Mouse (Mus musculus) embryonic facial prominence, embryonic 11.5 days (tissue): ENCODE data around the gene Myoz1. TPM values are rescaled to one million over a fixed set of nuclear protein-coding genes. Genes with fewer than 3 reads are reported as not detected.

Source experiments
- ATAC-seq: fragments of 200-750 bp; cut with Nextera tagmentation; replicated peaks from 2 replicates; pipeline ENCODE4 v1.8.0; 2017; ENCODE audit warnings: low read depth; ENCODE audit not compliant: insufficient number of reproducible peaks, low FRiP score, low TSS enrichment
- DNase-seq: peaks from one replicate; pipeline ENCODE4 v3.0.0-alpha.2; 2015; ENCODE audit warnings: low spot score
- H3K27ac ChIP-seq: fragments of 300-500 bp; sonication (generic); replicated peaks from 2 replicates; pipeline ENCODE4 v1.5.1; 2014; ENCODE audit warnings: mild to moderate bottlenecking, low read depth, low read length, control low read depth
- H3K27me3 ChIP-seq: fragments of 300-500 bp; sonication (generic); 2 replicates; pipeline ENCODE4 v1.6.1; 2014; ENCODE audit warnings: mild to moderate bottlenecking, low read length, moderate library complexity, mixed read lengths; ENCODE audit not compliant: control insufficient read depth, insufficient read depth
- H3K36me3 ChIP-seq: fragments of 300-500 bp; sonication (generic); replicated peaks from 2 replicates; pipeline ENCODE4 v1.6.1; 2014; ENCODE audit warnings: low read depth, mild to moderate bottlenecking, low read length, moderate library complexity, mixed read lengths; ENCODE audit not compliant: control insufficient read depth, insufficient read depth
- H3K4me1 ChIP-seq: fragments of 300-500 bp; sonication (generic); 2 replicates; pipeline ENCODE4 v1.6.1; 2014; ENCODE audit warnings: low read length, mixed read lengths; ENCODE audit not compliant: control insufficient read depth, insufficient read depth
- H3K4me2 ChIP-seq: fragments of 300-500 bp; sonication (generic); 2 replicates; pipeline ENCODE4 v1.6.1; 2014; ENCODE audit warnings: low read depth, mild to moderate bottlenecking, control low read depth, low read length, moderate library complexity
- H3K4me3 ChIP-seq: fragments of 300-500 bp; sonication (generic); 2 replicates; pipeline ENCODE4 v1.5.1; 2014; ENCODE audit warnings: low read depth, low read length, control low read depth
- H3K9ac ChIP-seq: fragments of 300-500 bp; sonication (generic); replicated peaks from 2 replicates; pipeline ENCODE4 v1.6.1; 2014; ENCODE audit warnings: mild to moderate bottlenecking, control low read depth, low read length
- H3K9me3 ChIP-seq: fragments of 300-500 bp; sonication (generic); replicated peaks from 2 replicates; pipeline ENCODE4 v1.6.1; 2016; ENCODE audit warnings: mild to moderate bottlenecking, low read length, inconsistent platforms, mixed read lengths; ENCODE audit not compliant: control insufficient read depth
- WGBS: fragments of 180-500 bp; shearing (Covaris S2); extraction: QIAGEN DNeasy Blood & Tissue Kit; methylation state at CpG from one replicate; pipeline ENCODE4 v1.1.7; 2014; 5-methylcytosine and 5-hydroxymethylcytosine counted together
- polyA plus RNA-seq: library from polyadenylated mRNA; unstranded; fragments of >200 nt; fragmentation: Nextera tagmentation; extraction: Ambion mirVana; gene quantifications from 2 replicates; pipeline ENCODE4 v1.2.1, GENCODE M21; 2014

Myoz1 gene
- polyA plus RNA-seq, 1 experiment from 2014 or later, result 0.58 TPM

- no peak for ATAC-seq
- Histone ChIP-seq H3K4me3 (no peak overlapping the region), H3K36me3 (peaks cover 22% of the 10 kb centered on the region), H3K4me2 (no peak overlapping the region), H3K9ac (no peak overlapping the region), H3K27me3 (no peaks in the 10 kb centered on the region), H3K27ac (no peak overlapping the region), H3K9me3 (no peaks in the 10 kb centered on the region), H3K4me1 (no peaks in the 10 kb centered on the region)
- no peak for DNase-seq
- 98% methylated on average over 3 of the region's 3 CpGs for WGBS
Observed at GRCm38 (mm10) chr14:20686576-20686975, 30.2 kb upstream of the Myoz1 start.

DNA sequence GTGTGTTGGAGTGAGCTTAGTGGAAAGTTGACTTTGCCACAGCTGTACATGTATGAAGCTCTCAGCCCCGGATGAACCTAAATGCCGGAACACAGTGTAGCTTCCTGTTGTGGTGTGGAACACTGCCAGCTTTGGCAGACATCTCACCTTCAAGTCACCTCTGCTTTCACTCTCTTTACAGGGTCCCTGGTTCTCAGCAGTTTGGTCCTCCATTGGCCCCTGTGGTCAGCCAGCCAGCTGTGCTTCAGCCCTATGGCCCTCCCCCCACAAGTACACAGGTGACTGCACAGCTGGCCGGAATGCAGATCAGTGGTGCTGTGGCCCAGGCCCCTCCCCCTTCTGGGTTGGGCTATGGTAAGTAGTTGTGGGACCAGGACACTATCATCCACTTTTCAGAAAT, 26.2 kb upstream of the Myoz1 start:
- H3K27me3 ChIP-seq, result no peaks in the 10 kb centered on the region
- 81% methylated on average over 3 of the region's 3 CpGs for WGBS
- H3K4me3 ChIP-seq, result no peak overlapping the region
- H3K4me1 ChIP-seq, result no peaks in the 10 kb centered on the region
- H3K9ac ChIP-seq, result no peak overlapping the region
- no peak for DNase-seq
- no peak overlapping the region for H3K4me2 ChIP-seq
- H3K27ac ChIP-seq, result no peak overlapping the region
- peaks cover 14% of the 10 kb centered on the region for H3K36me3 ChIP-seq
- no peak for ATAC-seq
- H3K9me3 ChIP-seq, result no peaks in the 10 kb centered on the region

DNA sequence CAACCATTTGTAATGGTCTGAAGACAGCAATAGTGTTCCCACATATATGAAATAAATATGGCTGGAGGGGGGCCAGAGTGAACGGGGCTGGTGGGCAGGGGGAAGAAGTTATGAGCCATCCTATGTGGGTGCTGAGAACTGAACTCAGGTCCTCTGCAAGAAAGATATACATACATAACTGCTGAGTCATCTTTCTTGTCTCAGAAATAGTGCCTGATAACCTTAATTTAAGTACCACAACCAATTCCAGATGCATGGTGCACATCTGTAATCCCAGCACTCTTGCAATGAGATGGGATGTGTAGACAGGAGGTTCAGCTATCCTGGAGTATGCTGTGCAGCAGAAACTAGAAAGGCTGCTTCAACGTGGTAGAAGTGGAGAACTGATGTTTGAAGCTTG, 25.4 kb upstream of the Myoz1 start:
- Histone ChIP-seq H3K36me3 (peaks cover 16% of the 10 kb centered on the region), H3K4me2 (no peak overlapping the region), H3K27me3 (no peaks in the 10 kb centered on the region), H3K4me1 (no peaks in the 10 kb centered on the region), H3K4me3 (no peak overlapping the region), H3K9ac (no peak overlapping the region), H3K9me3 (no peaks in the 10 kb centered on the region), H3K27ac (no peak overlapping the region)
- WGBS, result 94% methylated on average over 2 of the region's 2 CpGs
- ATAC-seq (no peak), DNase-seq (no peak)

- H3K36me3 ChIP-seq, result peaks cover 10% of the 10 kb centered on the region
- DNase-seq, result no peak
- WGBS, result 94% methylated on average over 4 of the region's 4 CpGs
Observed at GRCm38 (mm10) chr14:20677906-20678305, 21.6 kb upstream of the Myoz1 start.

GRCm38 (mm10) chr14:20674064-20674833, 17.9 kb upstream of the Myoz1 start, which contains the start of gene Sec24c:
Gene Sec24c, plus strand, starts transcription at chr14:20674308.
- peak within 1 kb of the TSS; percentile 80 for H3K9ac ChIP-seq
- H3K4me1 ChIP-seq, result no peaks in the 10 kb centered on the region
- H3K4me3 ChIP-seq, result peak within 1 kb of the TSS; percentile 69
- WGBS, result under 1% methylated on average over 43 of the region's 43 CpGs
- no peaks in the 10 kb centered on the region for H3K9me3 ChIP-seq
- H3K36me3 ChIP-seq, result peaks cover 2% of the 10 kb centered on the region; the same call in 1 of the 2 replicates
- peak within 1 kb of the TSS; percentile 80 for H3K27ac ChIP-seq
- DNase-seq (peak; percentile 100), ATAC-seq (peak; percentile 95)
- H3K27me3 ChIP-seq, result no peaks in the 10 kb centered on the region
- H3K4me2 ChIP-seq, result peak within 1 kb of the TSS; percentile 74

More at GRCm38 (mm10) chr14:20677906-20678305, 21.6 kb upstream of the Myoz1 start:
- no peak overlapping the region for H3K4me3 ChIP-seq
- ATAC-seq, result no peak
- H3K27me3 ChIP-seq, result no peaks in the 10 kb centered on the region
- H3K4me1 ChIP-seq, result no peaks in the 10 kb centered on the region
- H3K4me2 ChIP-seq, result no peak overlapping the region
- H3K9me3 ChIP-seq, result no peaks in the 10 kb centered on the region
- no peak overlapping the region for H3K9ac ChIP-seq
- H3K27ac ChIP-seq, result no peak overlapping the region

DNA sequence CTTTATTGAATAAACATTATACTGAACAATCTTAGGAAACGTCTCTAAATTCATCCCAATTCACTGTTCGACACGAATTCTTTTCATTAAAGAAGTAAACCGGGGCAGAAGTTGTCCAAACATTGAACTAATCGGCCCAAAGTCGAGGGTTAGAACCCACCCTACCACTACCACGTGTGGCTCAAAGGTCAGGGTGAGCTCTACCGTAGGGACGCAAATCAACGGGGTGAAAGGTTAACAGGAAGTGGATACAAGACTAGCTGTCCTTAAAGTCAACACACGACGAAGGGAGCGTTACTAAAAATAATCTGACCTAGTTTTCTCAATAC, 17.4 kb upstream of the Myoz1 start:
- no peak for DNase-seq
- WGBS, result 8% methylated on average over 13 of the region's 13 CpGs

GRCm38 (mm10) chr14:20672990-20673389, 16.6 kb upstream of the Myoz1 start:
- ATAC-seq (no peak), DNase-seq (peak; percentile 49)
- H3K9ac ChIP-seq, result no peak overlapping the region
- H3K36me3 ChIP-seq, result 0 out of 2 replicates have a peak, but pooled peaks cover 2% of the 10 kb centered on the region
- no peak overlapping the region for H3K27ac ChIP-seq
- H3K4me2 ChIP-seq, result no peak overlapping the region
- no peaks in the 10 kb centered on the region for H3K9me3 ChIP-seq
- H3K27me3 ChIP-seq, result no peaks in the 10 kb centered on the region
- 90% methylated on average over 2 of the region's 2 CpGs for WGBS
- H3K4me3 ChIP-seq, result no peak overlapping the region
- H3K4me1 ChIP-seq, result no peaks in the 10 kb centered on the region

More for the DNA sequence above, 17.4 kb upstream of the Myoz1 start:
- peak overlapping the region; percentile 69 for H3K4me3 ChIP-seq
- no peaks in the 10 kb centered on the region for H3K9me3 ChIP-seq
- H3K36me3 ChIP-seq, result peaks cover 2% of the 10 kb centered on the region; the same call in 1 of the 2 replicates
- ATAC-seq, result peak; percentile 51; the same call in 1 of the 2 replicates
- H3K27me3 ChIP-seq, result no peaks in the 10 kb centered on the region
- peak overlapping the region; percentile 42 for H3K9ac ChIP-seq
- H3K4me1 ChIP-seq, result no peaks in the 10 kb centered on the region
- H3K27ac ChIP-seq, result peak overlapping the region; percentile 16; the same call in 1 of the 2 replicates
- H3K4me2 ChIP-seq, result peak overlapping the region; percentile 37

DNA sequence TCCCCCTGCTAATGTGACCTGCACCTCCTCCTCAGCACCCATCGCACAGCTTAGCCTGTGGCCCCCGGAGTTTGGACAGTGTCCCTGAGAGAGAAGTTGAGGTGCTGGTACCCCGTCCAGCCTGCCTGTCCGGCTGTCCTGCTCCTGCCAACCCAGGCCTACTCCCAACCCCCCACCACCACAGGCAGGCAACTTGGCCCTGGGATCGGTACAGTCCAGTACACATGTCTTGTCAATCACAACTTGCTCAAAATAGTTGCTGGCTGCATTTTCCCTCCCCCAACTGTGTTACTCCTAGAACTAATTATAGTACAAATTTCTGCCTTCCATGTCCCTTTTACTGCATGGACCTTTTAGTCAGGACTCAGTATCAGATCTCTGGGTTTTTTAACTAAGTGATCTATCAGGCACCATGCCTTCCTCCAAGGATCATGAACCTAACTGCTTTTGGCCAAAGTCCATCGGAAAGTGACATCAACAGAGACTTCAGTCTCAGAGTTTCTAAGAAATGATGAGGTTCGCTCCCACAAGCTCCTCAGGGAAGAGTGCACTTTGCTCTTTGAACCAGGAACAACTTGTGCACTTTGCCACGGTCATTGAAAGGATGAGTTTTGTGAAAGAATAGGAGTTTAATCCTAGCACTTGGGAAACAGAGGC, 11.9 kb upstream of the Myoz1 start, which contains the start of gene Synpo2l:
Gene Synpo2l, minus strand, starts transcription at position 201 of the 657 bp plus-strand sequence.
- H3K9me3 ChIP-seq, result no peaks in the 10 kb centered on the region
- H3K27ac ChIP-seq, result no peak within 1 kb of the TSS
- H3K4me1 ChIP-seq, result no peaks in the 10 kb centered on the region
- no peak within 1 kb of the TSS for H3K4me3 ChIP-seq
- WGBS, result 81% methylated on average over 8 of the region's 8 CpGs
- no peaks in the 10 kb centered on the region for H3K36me3 ChIP-seq
- DNase-seq (no peak), ATAC-seq (no peak)
- no peak within 1 kb of the TSS for H3K9ac ChIP-seq
- H3K27me3 ChIP-seq, result no peaks in the 10 kb centered on the region
- H3K4me2 ChIP-seq, result no peak within 1 kb of the TSS
